Mouse (Mus musculus) stomach, embryonic 14.5 days (tissue): ENCODE data around the gene Tdp1. TPM values are rescaled to one million over a fixed set of nuclear protein-coding genes. Genes with fewer than 3 reads are reported as not detected.

Experiments used
- ATAC-seq: fragments of 200-750 bp; cut with Nextera tagmentation; 2 replicates; pipeline ENCODE4 v1.8.0; 2017; ENCODE audit warnings: low read depth, moderate TSS enrichment; ENCODE audit not compliant: insufficient number of reproducible peaks, insufficient read depth, low FRiP score
- H3K27ac ChIP-seq: fragments of 300-500 bp; sonication (generic); 2 replicates; pipeline ENCODE4 v1.5.1; 2014; ENCODE audit warnings: mild to moderate bottlenecking, low read length, moderate library complexity, mixed read lengths
- H3K27me3 ChIP-seq: fragments of 300-500 bp; sonication (generic); 2 replicates; pipeline ENCODE4 v1.6.1; 2014; ENCODE audit warnings: low read length, control low read depth, mixed read lengths; ENCODE audit not compliant: control insufficient read depth, insufficient read depth
- H3K36me3 ChIP-seq: fragments of 300-500 bp; sonication (generic); 2 replicates; pipeline ENCODE4 v1.6.1; 2014; ENCODE audit warnings: mild to moderate bottlenecking, control low read depth, low read length, moderate library complexity, mixed read lengths; ENCODE audit not compliant: control insufficient read depth, insufficient read depth
- H3K4me1 ChIP-seq: fragments of 300-500 bp; sonication (generic); 2 replicates; pipeline ENCODE4 v1.6.1; 2014; ENCODE audit warnings: low read length, control low read depth, mixed read lengths; ENCODE audit not compliant: control insufficient read depth, insufficient read depth
- H3K4me2 ChIP-seq: fragments of 300-500 bp; sonication (generic); replicated peaks from 2 replicates; pipeline ENCODE4 v1.6.1; 2014; ENCODE audit warnings: low read depth, low read length, control low read depth
- H3K4me3 ChIP-seq: fragments of 300-500 bp; sonication (generic); 2 replicates; pipeline ENCODE4 v1.5.1; 2014; ENCODE audit warnings: low read depth, low read length, control low read depth
- H3K9ac ChIP-seq: fragments of 300-500 bp; sonication (generic); replicated peaks from 2 replicates; pipeline ENCODE4 v1.6.1; 2014; ENCODE audit warnings: low read depth, mild to moderate bottlenecking, control low read depth, low read length, moderate library complexity, mixed read lengths
- H3K9me3 ChIP-seq: fragments of 300-500 bp; sonication (generic); 2 replicates; pipeline ENCODE4 v1.6.1; 2016; ENCODE audit warnings: low read depth, low read length, control low read depth; ENCODE audit not compliant: control insufficient read depth
- WGBS: fragments of 180-500 bp; shearing (Covaris S2); extraction: QIAGEN DNeasy Blood & Tissue Kit; methylation state at CpG from one replicate; pipeline ENCODE4 v1.1.7; 2014; 5-methylcytosine and 5-hydroxymethylcytosine counted together
- polyA plus RNA-seq: library from polyadenylated mRNA; unstranded; fragments of >200 nt; fragmentation: Nextera tagmentation; extraction: Ambion mirVana; gene quantifications from 2 replicates; pipeline ENCODE4 v1.2.1, GENCODE M21; 2014

Tdp1 gene
- polyA plus RNA-seq, 1 experiment from 2014 or later, result 61.1 TPM

GRCm38 (mm10) chr12:99986797-99987196 is 102.5 kb downstream of the Tdp1 start:
- no peaks in the 10 kb centered on the region for H3K4me1 ChIP-seq
- no peak overlapping the region for H3K4me3 ChIP-seq
- no peak overlapping the region for H3K4me2 ChIP-seq
- no peaks in the 10 kb centered on the region for H3K27me3 ChIP-seq
- H3K36me3 ChIP-seq, result no peaks in the 10 kb centered on the region
- 0 out of 2 replicates have a peak, but pooled peaks cover 3% of the 10 kb centered on the region for H3K9me3 ChIP-seq
- 97% methylated on average over 5 of the region's 5 CpGs for WGBS
- H3K9ac ChIP-seq, result no peak overlapping the region
- no peak for ATAC-seq
- no peak overlapping the region for H3K27ac ChIP-seq

- ATAC-seq, result no peak
Observed at GRCm38 (mm10) chr12:99988144-99988543, 103.8 kb downstream of the Tdp1 start.

GRCm38 (mm10) chr12:99992362-99992862 is 108.1 kb downstream of the Tdp1 start:
- Histone ChIP-seq H3K27me3 (no peaks in the 10 kb centered on the region), H3K36me3 (no peaks in the 10 kb centered on the region), H3K4me1 (no peaks in the 10 kb centered on the region), H3K27ac (no peak overlapping the region), H3K4me3 (no peak overlapping the region), H3K9ac (no peak overlapping the region), H3K9me3 (0 out of 2 replicates have a peak, but pooled peaks cover 3% of the 10 kb centered on the region), H3K4me2 (no peak overlapping the region)
- WGBS, result 89% methylated on average over 11 of the region's 11 CpGs
- no peak for ATAC-seq

More at GRCm38 (mm10) chr12:99988144-99988543, 103.8 kb downstream of the Tdp1 start:
- Histone ChIP-seq H3K27ac (no peak overlapping the region), H3K27me3 (no peaks in the 10 kb centered on the region), H3K9ac (no peak overlapping the region), H3K4me3 (no peak overlapping the region), H3K9me3 (0 out of 2 replicates have a peak, but pooled peaks cover 3% of the 10 kb centered on the region), H3K4me1 (no peaks in the 10 kb centered on the region), H3K36me3 (no peaks in the 10 kb centered on the region), H3K4me2 (no peak overlapping the region)
- WGBS, result 70% methylated on average over 2 of the region's 2 CpGs

- H3K27me3 ChIP-seq, result no peaks in the 10 kb centered on the region
- no peak overlapping the region for H3K27ac ChIP-seq
- no peaks in the 10 kb centered on the region for H3K4me1 ChIP-seq
- H3K36me3 ChIP-seq, result no peaks in the 10 kb centered on the region
- 0 out of 2 replicates have a peak, but pooled peaks cover 3% of the 10 kb centered on the region for H3K9me3 ChIP-seq
- WGBS, result 78% methylated on average over 10 of the region's 10 CpGs
- H3K4me3 ChIP-seq, result no peak overlapping the region
- ATAC-seq, result no peak
- H3K4me2 ChIP-seq, result no peak overlapping the region
- H3K9ac ChIP-seq, result no peak overlapping the region
Observed at GRCm38 (mm10) chr12:99993146-99993890, 109.0 kb downstream of the Tdp1 start.

- no peaks in the 10 kb centered on the region for H3K4me1 ChIP-seq
- H3K27ac ChIP-seq, result no peak overlapping the region
- no peak overlapping the region for H3K4me3 ChIP-seq
- H3K9ac ChIP-seq, result no peak overlapping the region
- H3K4me2 ChIP-seq, result no peak overlapping the region
- no peaks in the 10 kb centered on the region for H3K36me3 ChIP-seq
- ATAC-seq, result no peak
- H3K9me3 ChIP-seq, result 0 out of 2 replicates have a peak, but pooled peaks cover 2% of the 10 kb centered on the region
- no peaks in the 10 kb centered on the region for H3K27me3 ChIP-seq
- 94% methylated on average over 5 of the region's 5 CpGs for WGBS
Observed at GRCm38 (mm10) chr12:99995951-99996350, 111.6 kb downstream of the Tdp1 start.

GRCm38 (mm10) chr12:99999726-100000125 is 115.4 kb downstream of the Tdp1 start:
- Histone ChIP-seq H3K4me3 (no peak overlapping the region), H3K4me2 (no peak overlapping the region), H3K9ac (no peak overlapping the region), H3K27ac (no peak overlapping the region), H3K4me1 (no peaks in the 10 kb centered on the region), H3K36me3 (no peaks in the 10 kb centered on the region), H3K27me3 (no peaks in the 10 kb centered on the region), H3K9me3 (no peaks in the 10 kb centered on the region)
- no peak for ATAC-seq
- 73% methylated on average over 5 of the region's 5 CpGs for WGBS

GRCm38 (mm10) chr12:100000381-100000780 is 116.1 kb downstream of the Tdp1 start:
- Histone ChIP-seq H3K4me2 (no peak overlapping the region), H3K9me3 (no peaks in the 10 kb centered on the region), H3K27me3 (no peaks in the 10 kb centered on the region), H3K36me3 (no peaks in the 10 kb centered on the region), H3K4me3 (no peak overlapping the region), H3K27ac (no peak overlapping the region), H3K9ac (no peak overlapping the region), H3K4me1 (no peaks in the 10 kb centered on the region)
- no peak for ATAC-seq
- 84% methylated on average over 7 of the region's 7 CpGs for WGBS

GRCm38 (mm10) chr12:100001246-100001645 is 116.9 kb downstream of the Tdp1 start:
- no peak overlapping the region for H3K4me2 ChIP-seq
- H3K9ac ChIP-seq, result no peak overlapping the region
- ATAC-seq, result no peak
- no peaks in the 10 kb centered on the region for H3K36me3 ChIP-seq
- H3K27ac ChIP-seq, result no peak overlapping the region
- WGBS, result 87% methylated on average over 3 of the region's 3 CpGs
- H3K4me3 ChIP-seq, result no peak overlapping the region
- no peaks in the 10 kb centered on the region for H3K27me3 ChIP-seq
- no peaks in the 10 kb centered on the region for H3K4me1 ChIP-seq
- H3K9me3 ChIP-seq, result no peaks in the 10 kb centered on the region
